Mouse (Mus musculus): ENCODE data around the gene Gm10518. TPM values are rescaled to one million over a fixed set of nuclear protein-coding genes. Genes with fewer than 3 reads are reported as not detected.
A peak's percentile ranks its signal among the peaks of the same experiment; 100 is the strongest.

The Gm10518 gene
- polyA plus RNA-seq (2012; rRNA removed): not detected in 2 replicates

DNA sequence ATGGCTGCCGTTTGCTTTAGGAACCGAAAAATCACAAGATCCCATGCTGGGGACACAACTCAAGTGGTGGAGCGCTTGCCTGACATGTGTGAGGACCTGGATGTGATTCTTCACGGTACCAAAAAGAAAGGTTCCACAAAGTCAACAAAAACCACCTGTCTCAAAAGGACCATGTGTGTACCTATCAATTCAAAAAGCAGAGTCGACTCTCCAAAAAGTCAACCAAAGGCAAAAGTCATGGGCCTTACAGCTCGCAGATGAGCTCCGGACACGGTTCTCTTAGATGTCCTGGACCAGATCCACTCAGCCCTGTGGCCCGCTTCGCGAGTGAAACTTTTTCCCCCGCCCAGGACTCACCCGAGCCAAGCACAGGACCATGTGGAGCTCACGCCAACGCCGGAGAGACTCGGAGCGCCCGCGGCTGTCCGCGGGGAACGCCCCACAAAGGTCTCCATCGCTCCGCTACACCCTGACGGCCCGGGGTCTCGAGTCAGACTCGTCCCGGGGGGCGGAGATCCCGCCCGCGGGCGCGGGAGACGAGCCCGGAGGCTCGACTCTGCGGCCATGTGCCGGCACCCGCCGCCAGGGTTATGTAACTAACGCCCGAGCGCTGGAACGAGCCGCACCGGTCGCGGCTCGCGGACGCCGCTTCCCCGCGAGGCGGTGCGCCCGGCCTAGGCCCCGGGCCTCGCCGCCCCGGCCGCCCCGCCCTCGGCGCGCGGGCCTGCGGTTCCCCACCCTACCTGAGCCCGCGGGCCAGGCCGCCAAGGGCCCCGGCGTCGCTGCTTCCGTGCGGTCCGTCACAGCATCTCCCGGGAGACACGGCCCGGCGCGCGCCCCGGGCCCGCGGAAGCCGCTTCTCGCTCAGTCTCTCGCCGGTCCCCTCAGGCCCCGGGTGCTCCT, at the start of gene Gm10518:
Gene Gm10518, plus strand, starts transcription at position 767 of the 903 bp plus-strand sequence.
- TF ChIP-seq POLR2A (IDR thresholded peaks at IDR 0.05; ENCODE audit: extremely low read depth, insufficient read depth, low read length) (no peak), CTCF (IDR thresholded peaks at IDR 0.05; ENCODE audit: extremely low read depth, insufficient read depth, low read length) (no peak)
- peak within 1 kb of the TSS; percentile 35 for H3K4me3 ChIP-seq (ENCODE audit: insufficient read depth, low read length)
- H3K27ac ChIP-seq (ENCODE audit: insufficient read depth, low read length): peak within 1 kb of the TSS; percentile 52; the same call in 1 of the 2 replicates
- peaks cover 3% of the 10 kb centered on the region; the same call in 1 of the 2 replicates for H3K4me1 ChIP-seq (ENCODE audit: control insufficient read depth, insufficient read depth, low read length)

DNA sequence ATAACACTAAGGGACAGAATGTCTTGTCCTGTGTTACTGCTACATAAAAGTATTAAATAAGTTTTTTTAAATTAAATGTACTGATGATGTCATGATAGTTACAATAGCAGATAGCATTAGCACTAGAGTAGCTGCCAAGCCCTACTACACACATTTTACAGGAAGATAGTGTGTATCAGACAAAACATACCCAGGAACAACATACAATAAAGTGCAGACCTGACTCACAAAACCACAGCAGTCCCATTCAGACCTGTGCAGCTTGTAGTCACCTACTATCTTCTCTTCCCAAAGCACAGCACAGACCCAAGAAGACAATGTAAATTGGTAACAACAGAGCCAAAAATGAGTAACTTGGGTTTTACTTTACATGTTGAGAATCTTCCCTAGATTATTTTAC, 46.7 kb upstream of the Gm10518 start:
- Histone ChIP-seq H3K4me3 (ENCODE audit: insufficient read depth, low read length) (no peak overlapping the region), H3K27ac (ENCODE audit: insufficient read depth, low read length) (no peak overlapping the region), H3K4me1 (ENCODE audit: control insufficient read depth, insufficient read depth, low read length) (no peaks in the 10 kb centered on the region)
- TF ChIP-seq POLR2A (IDR thresholded peaks at IDR 0.05; ENCODE audit: extremely low read depth, insufficient read depth, low read length) (no peak), CTCF (IDR thresholded peaks at IDR 0.05; ENCODE audit: extremely low read depth, insufficient read depth, low read length) (no peak)

DNA sequence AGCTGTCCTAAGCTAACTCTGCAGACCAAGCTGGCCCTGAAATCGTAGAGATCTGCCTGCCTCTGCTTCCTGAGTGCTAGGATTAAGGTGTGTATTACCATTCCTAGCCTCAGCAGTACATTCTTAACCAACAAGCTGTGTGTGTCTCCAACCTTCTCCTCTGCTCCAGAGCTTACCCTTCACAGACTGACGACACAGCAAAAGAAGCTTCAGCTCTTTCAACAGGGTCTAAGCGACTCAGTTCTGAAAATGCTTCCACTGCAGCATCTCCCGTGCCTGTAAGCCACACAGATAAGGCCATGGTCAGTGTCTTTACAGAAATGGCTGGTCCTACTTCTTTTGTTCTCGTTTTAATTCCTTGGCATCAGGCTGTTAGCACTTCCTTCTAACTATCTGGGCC, 43.1 kb upstream of the Gm10518 start:
- no peaks in the 10 kb centered on the region for H3K4me1 ChIP-seq (ENCODE audit: control insufficient read depth, insufficient read depth, low read length)
- TF ChIP-seq CTCF (IDR thresholded peaks at IDR 0.05; ENCODE audit: extremely low read depth, insufficient read depth, low read length) (no peak), POLR2A (IDR thresholded peaks at IDR 0.05; ENCODE audit: extremely low read depth, insufficient read depth, low read length) (no peak)
- no peak overlapping the region for H3K4me3 ChIP-seq (ENCODE audit: insufficient read depth, low read length)
- no peak overlapping the region for H3K27ac ChIP-seq (ENCODE audit: insufficient read depth, low read length)

DNA sequence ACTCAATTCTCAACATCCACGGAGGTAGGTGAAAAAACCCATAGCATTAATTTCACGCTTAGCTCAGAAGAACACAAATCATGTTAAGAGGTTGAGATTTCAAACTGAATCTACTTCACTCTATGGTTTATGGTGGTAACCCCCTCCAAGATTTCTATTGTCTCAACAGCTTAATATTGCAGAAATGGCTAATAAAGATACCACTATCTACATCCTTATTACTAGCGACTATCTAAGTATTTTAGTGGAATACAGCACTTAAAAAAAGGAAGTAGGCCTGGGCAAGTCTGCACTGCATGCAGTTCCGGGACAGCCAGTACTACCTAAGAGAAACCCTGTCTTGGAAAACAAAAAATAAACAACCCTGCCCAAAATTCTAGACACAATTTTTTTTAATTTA, 42.6 kb upstream of the Gm10518 start:
- Histone ChIP-seq H3K4me3 (ENCODE audit: insufficient read depth, low read length) (no peak overlapping the region), H3K4me1 (ENCODE audit: control insufficient read depth, insufficient read depth, low read length) (no peaks in the 10 kb centered on the region), H3K27ac (ENCODE audit: insufficient read depth, low read length) (no peak overlapping the region)
- no peak for TF ChIP-seq POLR2A (IDR thresholded peaks at IDR 0.05; ENCODE audit: extremely low read depth, insufficient read depth, low read length)
- no peak for TF ChIP-seq CTCF (IDR thresholded peaks at IDR 0.05; ENCODE audit: extremely low read depth, insufficient read depth, low read length)

DNA sequence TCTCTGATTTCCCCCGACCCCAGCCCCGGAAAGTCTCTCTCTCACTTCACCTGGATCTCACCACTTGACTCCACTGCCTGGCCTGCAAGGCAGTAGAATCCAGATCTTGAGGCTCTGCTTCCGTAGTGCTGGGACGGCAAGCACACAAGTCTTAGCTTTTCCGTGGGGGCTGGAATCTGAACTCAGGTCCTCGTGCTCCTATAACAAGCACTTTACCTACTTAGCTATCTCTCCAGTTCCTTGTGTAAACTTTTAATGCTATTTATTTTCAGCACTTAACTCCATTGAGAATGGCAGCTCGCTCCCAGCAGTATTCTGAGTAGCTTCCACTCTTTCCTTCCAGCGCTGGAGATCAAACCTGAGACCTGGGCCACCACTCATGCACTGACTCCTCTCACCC, 26.3 kb upstream of the Gm10518 start:
- TF ChIP-seq POLR2A (IDR thresholded peaks at IDR 0.05; ENCODE audit: extremely low read depth, insufficient read depth, low read length): no peak
- TF ChIP-seq CTCF (IDR thresholded peaks at IDR 0.05; ENCODE audit: extremely low read depth, insufficient read depth, low read length): no peak
- Histone ChIP-seq H3K27ac (ENCODE audit: insufficient read depth, low read length) (no peak overlapping the region), H3K4me1 (ENCODE audit: control insufficient read depth, insufficient read depth, low read length) (no peaks in the 10 kb centered on the region), H3K4me3 (ENCODE audit: insufficient read depth, low read length) (no peak overlapping the region)

DNA sequence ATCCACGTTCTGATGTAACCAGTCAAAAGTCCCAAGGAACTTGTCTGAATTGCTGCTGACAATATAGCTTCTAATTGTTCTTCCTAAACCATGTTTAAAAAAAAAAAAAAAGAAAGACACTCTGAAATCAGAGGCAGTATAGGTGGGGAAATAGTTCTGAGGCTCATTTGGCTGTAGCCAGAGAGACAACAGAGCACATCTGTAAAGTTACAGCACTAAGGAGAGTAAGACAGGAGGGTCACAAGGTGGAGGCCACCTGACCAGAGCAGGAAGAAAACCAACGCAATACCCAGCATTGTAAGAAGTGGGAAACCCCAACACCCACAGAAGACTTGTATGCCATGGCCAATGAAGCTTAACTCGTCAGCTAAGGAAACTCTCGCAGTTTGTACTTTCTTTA, 19.1 kb upstream of the Gm10518 start:
- TF ChIP-seq CTCF (IDR thresholded peaks at IDR 0.05; ENCODE audit: extremely low read depth, insufficient read depth, low read length) (no peak), POLR2A (IDR thresholded peaks at IDR 0.05; ENCODE audit: extremely low read depth, insufficient read depth, low read length) (no peak)
- H3K27ac ChIP-seq (ENCODE audit: insufficient read depth, low read length): no peak overlapping the region
- no peaks in the 10 kb centered on the region for H3K4me1 ChIP-seq (ENCODE audit: control insufficient read depth, insufficient read depth, low read length)
- no peak overlapping the region for H3K4me3 ChIP-seq (ENCODE audit: insufficient read depth, low read length)

DNA sequence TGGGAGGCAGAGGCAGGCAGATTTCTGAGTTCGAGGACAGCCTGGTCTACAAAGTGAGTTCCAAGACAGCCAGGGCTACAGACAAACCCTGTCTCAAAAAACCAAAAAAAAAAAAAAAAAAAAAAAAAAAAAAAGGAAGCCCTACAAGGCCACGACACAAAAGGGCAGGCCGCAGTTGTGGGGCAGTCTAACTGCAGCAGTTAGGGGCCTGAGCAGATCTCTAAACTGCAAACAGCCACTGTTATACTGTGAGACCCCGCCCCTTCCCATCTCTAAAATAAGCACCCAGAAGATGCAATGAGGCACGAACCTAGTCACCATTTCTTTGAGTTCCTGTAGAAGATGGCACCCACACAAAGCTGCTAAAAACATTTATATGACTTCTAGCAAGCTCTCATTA, 17.7 kb upstream of the Gm10518 start:
- TF ChIP-seq CTCF (IDR thresholded peaks at IDR 0.05; ENCODE audit: extremely low read depth, insufficient read depth, low read length) (no peak), POLR2A (IDR thresholded peaks at IDR 0.05; ENCODE audit: extremely low read depth, insufficient read depth, low read length) (no peak)
- no peak overlapping the region for H3K27ac ChIP-seq (ENCODE audit: insufficient read depth, low read length)
- no peak overlapping the region for H3K4me3 ChIP-seq (ENCODE audit: insufficient read depth, low read length)
- no peaks in the 10 kb centered on the region for H3K4me1 ChIP-seq (ENCODE audit: control insufficient read depth, insufficient read depth, low read length)

DNA sequence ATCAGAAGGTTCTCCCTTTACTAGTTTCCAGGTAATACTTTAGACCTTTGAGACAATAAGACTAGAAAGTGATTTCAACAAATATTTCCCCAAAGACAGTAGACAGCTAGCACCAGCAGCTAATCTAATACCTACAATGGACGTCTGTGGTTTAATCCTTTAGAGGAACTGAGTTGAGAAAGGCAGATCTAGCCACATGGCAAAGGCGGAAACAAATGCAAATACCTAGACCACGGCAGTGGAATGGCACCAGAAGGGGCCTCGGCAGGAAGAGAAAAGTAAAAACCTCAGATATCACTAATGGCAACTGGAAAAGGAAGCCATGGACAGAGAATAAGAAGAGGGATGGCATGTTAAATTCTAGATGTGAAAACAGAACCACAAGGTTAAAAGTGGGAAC, 15.9 kb upstream of the Gm10518 start:
- no peak overlapping the region for H3K27ac ChIP-seq (ENCODE audit: insufficient read depth, low read length)

DNA sequence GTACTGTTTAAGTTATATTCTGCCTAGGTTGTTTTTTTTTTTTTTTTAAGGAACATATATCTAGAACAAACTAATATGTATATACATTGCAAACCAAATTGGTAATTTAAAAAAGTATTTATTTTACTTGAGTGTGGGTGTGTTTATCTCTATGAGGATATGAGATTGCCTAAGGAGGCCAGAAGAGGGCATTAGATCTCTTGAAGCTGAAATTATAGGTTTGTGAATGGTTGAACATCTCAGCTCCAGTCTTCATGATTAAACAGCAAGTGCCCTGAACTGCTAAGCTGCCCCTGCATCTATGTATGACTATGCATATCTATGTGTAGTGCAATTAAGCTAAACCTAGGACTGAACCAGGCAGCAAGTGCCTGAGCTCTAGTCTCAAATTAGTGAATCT, 4.4 kb upstream of the Gm10518 start:
- Histone ChIP-seq H3K4me3 (ENCODE audit: insufficient read depth, low read length) (no peak overlapping the region), H3K4me1 (ENCODE audit: control insufficient read depth, insufficient read depth, low read length) (peaks cover 2% of the 10 kb centered on the region; the same call in 1 of the 2 replicates), H3K27ac (ENCODE audit: insufficient read depth, low read length) (no peak overlapping the region)
- TF ChIP-seq POLR2A (IDR thresholded peaks at IDR 0.05; ENCODE audit: extremely low read depth, insufficient read depth, low read length) (no peak), CTCF (IDR thresholded peaks at IDR 0.05; ENCODE audit: extremely low read depth, insufficient read depth, low read length) (no peak)

More for the DNA sequence above, 15.9 kb upstream of the Gm10518 start:
- TF ChIP-seq CTCF (IDR thresholded peaks at IDR 0.05; ENCODE audit: extremely low read depth, insufficient read depth, low read length) (no peak), POLR2A (IDR thresholded peaks at IDR 0.05; ENCODE audit: extremely low read depth, insufficient read depth, low read length) (no peak)
- Histone ChIP-seq H3K4me1 (ENCODE audit: control insufficient read depth, insufficient read depth, low read length) (no peaks in the 10 kb centered on the region), H3K4me3 (ENCODE audit: insufficient read depth, low read length) (no peak overlapping the region)
